Mouse (Mus musculus) Muller cell, postnatal 12 days (primary cell): ENCODE results near the gene Foxl1.

Experiments used
- DNase-seq: peaks from one replicate; pipeline ENCODE4 v3.0.0-alpha.2; 2015; ENCODE audit errors: inconsistent ontology term

Gene Foxl1

GRCm38 (mm10) chr8:121170116-121170515 is 42.4 kb downstream of the Foxl1 start:
- DNase-seq: no peak

GRCm38 (mm10) chr8:121170626-121171552 is 43.1 kb downstream of the Foxl1 start:
- no peak for DNase-seq

- no peak for DNase-seq
Measured at GRCm38 (mm10) chr8:121172567-121172966, 44.8 kb downstream of the Foxl1 start.

GRCm38 (mm10) chr8:121174178-121174577 is 46.4 kb downstream of the Foxl1 start:
- no peak for DNase-seq

- DNase-seq: no peak
Measured at GRCm38 (mm10) chr8:121174721-121175539, 47.2 kb downstream of the Foxl1 start.

- DNase-seq: no peak
Measured at GRCm38 (mm10) chr8:121175540-121176090, 47.9 kb downstream of the Foxl1 start.

GRCm38 (mm10) chr8:121176291-121176690 is 48.6 kb downstream of the Foxl1 start:
- no peak for DNase-seq
